Mouse (Mus musculus) heart, postnatal 0 days (tissue): ENCODE data around the gene Olfr325.

Experiments used
- CTCF ChIP-seq: IDR thresholded peaks from 2 replicates; pipeline ENCODE4 v1.5.1; 2016; ENCODE audit warnings: antibody characterized with exemption, control low read depth, low read depth
- EP300 ChIP-seq: IDR thresholded peaks from 2 replicates; pipeline ENCODE4 v1.6.1; 2016; ENCODE audit warnings: antibody characterized with exemption, low read depth

DNA sequence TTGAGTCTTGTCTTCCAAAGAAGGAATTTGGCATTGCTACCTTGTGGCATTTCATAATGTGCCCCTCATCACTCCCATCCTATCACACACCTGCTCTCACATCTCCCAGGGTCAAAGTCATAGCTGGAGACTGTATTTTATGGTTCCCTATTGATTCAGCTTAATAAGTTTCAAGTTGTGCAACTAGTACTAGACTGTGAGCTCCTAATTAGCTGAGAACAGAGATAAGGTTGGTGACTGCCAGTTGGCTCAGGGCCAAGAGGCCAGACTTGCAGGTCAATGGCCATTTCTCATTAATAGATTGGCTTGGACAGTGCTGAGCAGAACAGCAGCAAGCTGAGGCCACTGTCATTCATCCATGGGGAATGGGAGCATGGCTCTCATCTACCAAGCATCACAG is 37.0 kb downstream of the Olfr325 start:
- TF ChIP-seq EP300 (no peak), CTCF (no peak)
